Comparison of ENCODE assay signal across 8 mouse cellular contexts in genomic region chr19:5406531-5407126, GRCm38 (mm10). TPM values are rescaled to one million over a fixed set of nuclear protein-coding genes. Genes with fewer than 3 reads are reported as not detected.
DNase-seq lines count a peak whose midpoint lies in the region; ATAC-seq and TF ChIP-seq lines count a peak whose summit lies in the region.
"Not testable (repeated sequence)": the region's sequence is repeated elsewhere in the genome, so short reads cannot be mapped to it uniquely, and the experiment has no call there.

No protein-coding gene starts in this region.

- 12% methylated on average over 24 of the region's 25 CpGs for WGBS in hindbrain, embryonic 13.5 days
- 16% methylated on average over 25 of the region's 25 CpGs for WGBS in lung, embryonic 15.5 days
- WGBS in neural tube, embryonic 12.5 days, result 18% methylated on average over 25 of the region's 25 CpGs
- 10% methylated on average over 25 of the region's 25 CpGs for WGBS in thymus, adult 2 months

- peak; percentile 56 for DNase-seq in ZHBTc4 (ENCODE audit: low read depth, low spot score)
- DNase-seq in frontal cortex, adult 2 months (ENCODE audit: extremely low spot score in 1 of 2, low spot score in 1 of 2), result peak; percentile 48 to 57
- peak; percentile 56 to 71 for DNase-seq in kidney, postnatal 4 days
- DNase-seq in thymus, adult 2 months, result peak; percentile 34

- peak overlapping the region; percentile 87 for H3K27ac ChIP-seq in cortical plate, adult 2 months (ENCODE audit: insufficient read depth, low read length)
- peak overlapping the region; percentile 89 for H3K27ac ChIP-seq in hindbrain, embryonic 13.5 days
- peak overlapping the region; percentile 91 for H3K27ac ChIP-seq in lung, embryonic 15.5 days
- peak overlapping the region; percentile 73; the same call in 1 of the 2 replicates for H3K27ac ChIP-seq in neural tube, embryonic 12.5 days
- peak overlapping the region; percentile 100 for H3K27ac ChIP-seq in thymus, adult 2 months (ENCODE audit: control insufficient read depth, insufficient read depth, low read length)

- TF ChIP-seq CTCF in cortical plate, adult 2 months (IDR thresholded peaks at IDR 0.05; ENCODE audit: extremely low read depth, insufficient read depth, low read length); thymus, adult 2 months (IDR thresholded peaks at IDR 0.05; ENCODE audit: borderline replicate concordance, control insufficient read depth, extremely low read depth, insufficient read depth, low read length, poor library complexity): not testable (repeated sequence)

- H3K27me3 ChIP-seq in hindbrain, embryonic 13.5 days; lung, embryonic 15.5 days; neural tube, embryonic 12.5 days (replicated peaks); thymus, adult 2 months (ENCODE audit: control insufficient read depth, insufficient read depth, low read length): not testable (repeated sequence)

- H3K36me3 ChIP-seq in hindbrain, embryonic 13.5 days; lung, embryonic 15.5 days; neural tube, embryonic 12.5 days; thymus, adult 2 months (ENCODE audit: control insufficient read depth, insufficient read depth, low read length): not testable (repeated sequence)

- TF ChIP-seq POLR2A in cortical plate, adult 2 months (IDR thresholded peaks at IDR 0.05; ENCODE audit: extremely low read depth, insufficient read depth, low read length), result peak; percentile 80
- not testable (repeated sequence) for TF ChIP-seq POLR2A in thymus, adult 2 months (IDR thresholded peaks at IDR 0.05; ENCODE audit: control insufficient read depth, extremely low read depth, insufficient read depth, low read length, poor library complexity)

- H3K9ac ChIP-seq in hindbrain, embryonic 13.5 days, result peak overlapping the region; percentile 85
- H3K9ac ChIP-seq in lung, embryonic 15.5 days, result peak overlapping the region; percentile 64
- peak overlapping the region; percentile 64 for H3K9ac ChIP-seq in neural tube, embryonic 12.5 days

- peak; percentile 90 for ATAC-seq in hindbrain, embryonic 13.5 days (ENCODE audit: low FRiP score)
- ATAC-seq in lung, embryonic 15.5 days (ENCODE audit: borderline replicate concordance, extremely low read depth, low FRiP score, low TSS enrichment), result peak; percentile 73; the same call in 1 of the 2 replicates
- ATAC-seq in neural tube, embryonic 12.5 days (ENCODE audit: low FRiP score, low read depth), result peak; percentile 86

- H3K4me2 ChIP-seq in hindbrain, embryonic 13.5 days, result peak overlapping the region; percentile 73
- H3K4me2 ChIP-seq in lung, embryonic 15.5 days, result peak overlapping the region; percentile 81
- peak overlapping the region; percentile 64 for H3K4me2 ChIP-seq in neural tube, embryonic 12.5 days (replicated peaks)

- not testable (repeated sequence) for H3K4me1 ChIP-seq in cortical plate, adult 2 months (ENCODE audit: control insufficient read depth, insufficient read depth, low read length); neural tube, embryonic 12.5 days
- peaks cover 19% of the 10 kb centered on the region for H3K4me1 ChIP-seq in hindbrain, embryonic 13.5 days (replicated peaks)
- H3K4me1 ChIP-seq in lung, embryonic 15.5 days, result peaks cover 18% of the 10 kb centered on the region
- peaks cover 18% of the 10 kb centered on the region for H3K4me1 ChIP-seq in thymus, adult 2 months (replicated peaks; ENCODE audit: control insufficient read depth, insufficient read depth, low read length)

- H3K9me3 ChIP-seq in hindbrain, embryonic 13.5 days; lung, embryonic 15.5 days; neural tube, embryonic 12.5 days: not testable (repeated sequence)

- peak overlapping the region; percentile 64 for H3K4me3 ChIP-seq in cortical plate, adult 2 months (ENCODE audit: insufficient read depth, low read length)
- H3K4me3 ChIP-seq in hindbrain, embryonic 13.5 days, result peak overlapping the region; percentile 61
- peak overlapping the region; percentile 63 for H3K4me3 ChIP-seq in lung, embryonic 15.5 days
- peak overlapping the region; percentile 51 for H3K4me3 ChIP-seq in neural tube, embryonic 12.5 days
- peak overlapping the region; percentile 100 for H3K4me3 ChIP-seq in thymus, adult 2 months (ENCODE audit: control insufficient read depth, insufficient read depth, low read length)

RNA-seq across cellular contexts. Expression of gene Tsga10ip, which starts 4.3 kb away (rescaled TPM):
- polyA plus RNA-seq in cortical plate, adult 2 months (2012; rRNA removed), result not detected in 2 replicates
- not detected in 2 replicates for polyA plus RNA-seq in frontal cortex, adult 2 months (2012; rRNA removed)
- polyA plus RNA-seq in hindbrain, embryonic 13.5 days (2015; fragmentation: Nextera tagmentation; extraction: Ambion mirVana), result 0.18 TPM in 1 of 2 replicates, not detected in the other
- polyA plus RNA-seq in lung, embryonic 15.5 days (2015; fragmentation: Nextera tagmentation; extraction: Ambion mirVana), result 0.59 and 0.79 TPM in 2 replicates
- polyA plus RNA-seq in neural tube, embryonic 12.5 days (2016; fragmentation: Nextera tagmentation; extraction: Ambion mirVana), result 0.24 and 0.25 TPM in 2 replicates
- polyA plus RNA-seq in thymus, adult 2 months (2012; rRNA removed), result 0.14 and 0.59 TPM in 2 replicates

RNA-seq across cellular contexts. Expression of gene Sart1, which starts 18.1 kb away (rescaled TPM):
- 71.0 and 76.4 TPM in 2 replicates for polyA plus RNA-seq in cortical plate, adult 2 months (2012; rRNA removed)
- 70.5 and 85.4 TPM in 2 replicates for polyA plus RNA-seq in frontal cortex, adult 2 months (2012; rRNA removed)
- 72.1 and 73.0 TPM in 2 replicates for polyA plus RNA-seq in hindbrain, embryonic 13.5 days (2015; fragmentation: Nextera tagmentation; extraction: Ambion mirVana)
- 67.1 and 81.7 TPM in 2 replicates for polyA plus RNA-seq in lung, embryonic 15.5 days (2015; fragmentation: Nextera tagmentation; extraction: Ambion mirVana)
- polyA plus RNA-seq in neural tube, embryonic 12.5 days (2016; fragmentation: Nextera tagmentation; extraction: Ambion mirVana), result 110 and 112 TPM in 2 replicates
- polyA plus RNA-seq in thymus, adult 2 months (2012; rRNA removed), result 41.6 and 48.9 TPM in 2 replicates

RNA-seq across cellular contexts. Expression of gene Drap1, which starts 18.1 kb away (rescaled TPM):
- polyA plus RNA-seq in cortical plate, adult 2 months (2012; rRNA removed), result 285 and 320 TPM in 2 replicates
- 305 and 342 TPM in 2 replicates for polyA plus RNA-seq in frontal cortex, adult 2 months (2012; rRNA removed)
- 322 and 323 TPM in 2 replicates for polyA plus RNA-seq in hindbrain, embryonic 13.5 days (2015; fragmentation: Nextera tagmentation; extraction: Ambion mirVana)
- polyA plus RNA-seq in lung, embryonic 15.5 days (2015; fragmentation: Nextera tagmentation; extraction: Ambion mirVana), result 243 and 268 TPM in 2 replicates
- 270 and 298 TPM in 2 replicates for polyA plus RNA-seq in neural tube, embryonic 12.5 days (2016; fragmentation: Nextera tagmentation; extraction: Ambion mirVana)
- polyA plus RNA-seq in thymus, adult 2 months (2012; rRNA removed), result 112 and 133 TPM in 2 replicates

RNA-seq across cellular contexts. Expression of gene AI837181, which starts 18.3 kb away (rescaled TPM):
- polyA plus RNA-seq in cortical plate, adult 2 months (2012; rRNA removed), result 99.8 and 101 TPM in 2 replicates
- 94.3 and 95.0 TPM in 2 replicates for polyA plus RNA-seq in frontal cortex, adult 2 months (2012; rRNA removed)
- polyA plus RNA-seq in hindbrain, embryonic 13.5 days (2015; fragmentation: Nextera tagmentation; extraction: Ambion mirVana), result 68.5 and 69.7 TPM in 2 replicates
- 56.5 and 58.6 TPM in 2 replicates for polyA plus RNA-seq in lung, embryonic 15.5 days (2015; fragmentation: Nextera tagmentation; extraction: Ambion mirVana)
- 61.2 and 65.4 TPM in 2 replicates for polyA plus RNA-seq in neural tube, embryonic 12.5 days (2016; fragmentation: Nextera tagmentation; extraction: Ambion mirVana)
- 145 and 149 TPM in 2 replicates for polyA plus RNA-seq in thymus, adult 2 months (2012; rRNA removed)

RNA-seq across cellular contexts. Expression of gene Banf1, which starts 39.7 kb away (rescaled TPM):
- 92.0 and 104 TPM in 2 replicates for polyA plus RNA-seq in cortical plate, adult 2 months (2012; rRNA removed)
- polyA plus RNA-seq in frontal cortex, adult 2 months (2012; rRNA removed), result 95.2 and 99.8 TPM in 2 replicates
- 330 and 334 TPM in 2 replicates for polyA plus RNA-seq in hindbrain, embryonic 13.5 days (2015; fragmentation: Nextera tagmentation; extraction: Ambion mirVana)
- 466 and 504 TPM in 2 replicates for polyA plus RNA-seq in lung, embryonic 15.5 days (2015; fragmentation: Nextera tagmentation; extraction: Ambion mirVana)
- 344 and 354 TPM in 2 replicates for polyA plus RNA-seq in neural tube, embryonic 12.5 days (2016; fragmentation: Nextera tagmentation; extraction: Ambion mirVana)
- 294 and 314 TPM in 2 replicates for polyA plus RNA-seq in thymus, adult 2 months (2012; rRNA removed)

Comparison
In these comparisons a context has a peak if more than half of its experiments do, and no peak if none do; other contexts are left out.
1. Peak in every context shown above with its lines: DNase-seq, ATAC-seq, H3K4me3 ChIP-seq and H3K27ac ChIP-seq.